Mouse (Mus musculus) T-cell, adult 2 months (primary cell): Measurements from ENCODE around the gene Gm33543.

Experiments used
- DNase-seq: peaks from one replicate; pipeline ENCODE4 v3.0.0; 2022; ENCODE audit warnings: low spot score

Gm33543 gene

DNA sequence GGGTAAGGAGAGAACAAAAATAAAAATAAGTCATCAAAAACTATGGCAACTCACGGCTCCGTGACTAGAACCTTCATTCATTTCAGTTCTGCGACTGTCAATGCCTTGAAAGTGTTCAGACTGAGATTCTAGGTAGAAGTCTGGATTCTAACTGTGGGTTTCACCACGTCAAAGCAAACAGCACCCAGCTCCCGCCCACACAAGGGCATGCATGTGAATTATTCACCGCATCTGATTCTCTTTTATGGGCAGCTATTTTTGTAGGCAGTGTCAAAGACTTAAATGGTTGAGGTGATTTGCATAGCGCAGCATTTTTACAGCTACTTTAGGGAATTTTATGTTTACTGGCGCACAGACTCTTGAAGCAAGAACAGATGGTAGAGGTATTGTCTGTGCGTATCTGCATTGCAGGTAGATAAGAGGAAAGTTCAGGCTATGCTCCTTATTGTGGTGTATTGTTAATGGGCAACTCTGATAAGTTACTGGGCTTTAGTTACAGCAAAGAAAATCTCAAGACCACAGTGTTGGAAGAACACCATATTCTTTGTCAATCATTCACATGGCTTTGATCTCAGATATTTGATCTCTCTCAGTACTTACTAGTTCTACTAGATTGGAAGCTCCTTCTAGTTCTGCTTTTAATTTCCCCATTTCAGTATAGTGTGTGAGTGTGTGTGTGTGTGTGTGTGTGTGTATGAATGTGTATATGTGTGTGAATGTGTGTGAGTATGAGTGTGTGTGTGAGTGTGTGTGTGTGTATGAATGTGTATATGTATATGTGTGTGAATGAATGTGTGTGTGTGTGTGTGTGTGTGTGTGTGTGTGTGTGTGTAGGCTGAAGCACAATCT is at the start of gene Gm33543:
TSS of gene Gm33543 (minus strand) at position 142 of the 849 bp plus-strand sequence.
- peak; percentile 51 for DNase-seq

DNA sequence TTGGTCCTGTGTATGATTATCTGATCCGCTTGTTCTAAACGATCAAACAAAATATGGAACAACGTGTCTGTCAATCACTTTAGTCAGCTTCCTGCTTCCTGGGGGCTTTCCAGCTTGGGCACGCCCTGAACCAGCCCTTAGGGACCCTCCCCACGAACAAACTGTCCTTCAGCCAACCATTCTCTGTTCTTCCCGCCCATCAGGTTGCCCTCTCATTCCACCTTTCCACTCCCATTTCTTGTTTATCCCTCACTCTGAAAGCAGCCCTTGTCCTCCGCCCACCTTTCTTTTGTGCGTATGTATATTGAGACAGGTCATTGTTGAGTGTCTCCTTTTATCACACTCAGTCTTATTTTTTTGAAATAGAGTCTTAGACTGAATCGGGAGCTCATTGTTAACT is 49.4 kb upstream of the Gm33543 start:
- DNase-seq: no peak

DNA sequence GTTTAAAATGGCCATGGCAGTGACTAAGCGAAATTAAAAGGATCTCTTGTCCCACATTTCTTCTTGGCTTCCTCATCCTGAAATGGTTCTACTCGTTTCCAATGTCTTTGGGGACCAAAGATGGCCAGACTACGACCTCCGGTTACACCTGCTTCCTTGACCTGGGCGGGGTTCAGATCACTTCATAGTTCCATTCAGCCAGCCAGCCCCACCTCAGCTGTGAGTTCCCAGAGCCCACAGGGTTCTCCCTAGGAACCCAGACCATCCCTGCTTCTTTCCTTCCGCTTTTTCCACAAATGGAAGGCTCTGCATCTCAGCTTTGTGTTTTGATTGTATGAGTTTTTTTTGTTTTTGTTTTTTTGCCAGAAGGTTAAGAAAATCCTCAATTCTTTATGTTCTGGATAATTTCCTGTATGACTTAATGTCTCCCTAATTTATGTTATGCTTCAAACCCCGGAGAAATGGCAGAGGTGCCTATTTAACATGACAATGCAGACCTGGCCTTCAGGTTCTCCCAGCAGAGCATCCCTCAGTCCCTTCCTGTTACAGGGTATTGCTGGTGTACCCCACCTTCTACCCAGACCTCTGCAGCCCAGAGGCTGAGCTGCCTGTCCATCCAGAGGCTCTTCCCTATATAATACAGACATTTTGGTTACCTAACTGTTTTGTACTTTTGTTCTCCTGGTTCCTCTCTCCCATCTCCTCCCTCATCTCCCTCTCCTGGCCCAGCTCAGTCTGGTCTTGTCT is 48.7 kb upstream of the Gm33543 start:
- no peak for DNase-seq

DNA sequence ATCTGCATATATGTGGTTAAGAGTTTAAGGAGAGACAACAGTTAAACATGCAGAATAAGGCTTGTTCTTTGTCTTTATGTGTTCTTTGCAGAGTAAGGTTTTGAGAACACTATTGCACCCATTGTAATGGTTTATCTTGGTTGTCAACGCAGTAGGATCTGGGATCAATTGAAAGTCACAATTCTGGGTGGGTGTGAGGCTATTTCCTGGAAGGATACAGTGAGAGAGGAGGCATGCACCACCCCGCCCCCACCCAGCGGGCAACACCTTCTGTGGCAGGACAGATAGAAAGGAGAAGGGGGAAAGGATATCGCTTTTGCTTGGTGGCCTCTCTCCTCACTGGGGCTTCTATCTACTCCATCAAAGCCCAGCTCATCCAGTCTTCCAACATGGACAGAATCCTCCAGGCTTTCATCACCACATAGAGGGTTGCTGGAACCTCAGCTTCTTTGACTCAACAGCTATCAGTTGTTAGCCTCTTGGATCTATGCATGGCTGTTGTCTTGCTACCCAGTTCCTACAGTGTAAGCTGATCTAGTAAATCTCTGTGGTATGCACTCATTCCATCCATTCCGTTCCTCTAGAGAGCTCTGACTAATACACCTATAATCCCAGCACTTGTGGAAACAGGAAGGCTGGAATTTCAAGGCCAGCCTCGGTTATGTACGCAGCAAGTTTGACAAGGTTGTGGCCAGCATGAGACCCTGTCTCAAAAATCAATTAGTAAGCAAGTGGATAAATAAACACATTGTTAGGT is 41.2 kb upstream of the Gm33543 start:
- no peak for DNase-seq

DNA sequence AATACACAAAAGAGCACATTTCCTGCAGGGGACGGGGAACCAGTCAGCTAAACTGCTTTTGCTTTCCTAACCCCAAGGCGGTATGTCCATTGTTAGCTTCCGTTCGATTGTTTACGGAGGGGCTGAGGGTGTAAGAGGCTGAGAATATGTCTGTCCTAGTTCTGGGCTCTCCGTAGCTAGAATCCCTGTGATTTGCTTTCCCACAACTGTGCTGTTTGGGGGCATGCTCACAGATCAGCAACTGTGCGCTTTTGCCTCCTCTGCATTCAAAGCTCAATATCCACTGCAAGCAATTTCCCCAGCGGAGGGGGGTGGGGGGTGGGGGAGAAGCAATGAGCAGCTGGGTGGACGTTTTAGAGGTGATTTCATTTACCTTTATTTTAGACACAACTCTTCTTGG is 39.3 kb upstream of the Gm33543 start:
- DNase-seq: no peak

DNA sequence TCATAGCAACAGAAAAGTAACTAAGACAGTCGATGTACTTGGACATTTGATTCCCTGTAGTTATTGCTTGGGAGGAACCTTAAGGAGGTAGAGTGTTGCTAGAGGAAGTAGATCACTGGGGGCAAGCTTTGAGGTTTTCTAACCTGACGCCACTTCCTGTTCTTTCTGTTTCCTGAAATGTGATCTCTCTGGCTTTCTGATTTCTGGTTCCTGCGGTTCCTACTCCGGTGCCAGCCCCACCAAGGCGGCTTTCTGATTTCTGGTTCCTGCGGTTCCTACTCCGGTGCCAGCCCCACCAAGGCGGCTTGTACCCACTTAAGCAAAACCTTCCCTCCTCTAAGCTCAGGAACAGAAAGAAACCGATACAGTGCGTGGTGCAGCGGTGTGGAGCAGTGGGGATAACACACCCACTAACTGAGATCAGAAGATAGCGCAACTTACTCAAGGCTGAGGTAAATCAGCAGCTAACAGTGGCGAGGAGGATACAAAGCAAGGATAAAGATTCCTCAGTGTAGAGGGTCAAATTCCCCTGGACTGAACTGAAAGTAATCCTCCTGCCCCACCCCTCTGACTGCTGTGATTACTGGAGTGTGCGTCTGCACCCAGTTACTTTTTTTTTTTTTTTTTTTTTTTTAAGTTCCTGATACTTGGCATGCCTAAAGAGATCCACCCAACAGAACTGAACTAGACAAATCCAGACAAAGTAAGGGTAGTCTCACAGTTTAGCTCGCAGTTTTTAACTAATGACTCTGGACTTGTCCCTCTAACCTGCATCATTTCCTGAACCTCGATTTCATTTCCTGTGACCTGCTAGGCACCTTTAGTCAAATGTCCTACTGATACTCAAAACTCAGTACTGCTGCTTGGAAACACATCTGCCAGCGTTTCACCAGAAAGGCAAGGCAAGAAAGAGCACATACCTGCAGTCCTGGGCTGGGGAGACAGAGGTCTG is 37.5 kb upstream of the Gm33543 start:
- peak; percentile 47 for DNase-seq

DNA sequence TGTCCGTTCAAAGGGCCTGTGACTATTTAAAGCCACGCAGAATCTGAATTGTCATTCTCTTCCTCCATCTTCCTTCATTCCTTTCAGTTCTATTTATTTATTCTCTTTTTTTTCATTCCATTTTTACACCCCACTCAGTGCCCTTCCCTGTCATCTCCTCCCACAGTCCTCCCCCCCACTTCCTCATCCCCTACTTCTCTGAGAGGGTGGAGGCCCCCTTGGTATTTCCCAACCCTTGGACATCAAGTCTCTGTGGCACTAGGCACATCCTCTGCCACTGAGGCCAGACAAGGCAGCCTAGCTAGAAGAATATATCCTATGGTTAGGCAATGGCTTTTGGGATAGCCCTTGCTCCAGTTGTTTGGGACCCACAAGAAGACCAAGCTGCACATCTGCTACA is 28.1 kb upstream of the Gm33543 start:
- no peak for DNase-seq

DNA sequence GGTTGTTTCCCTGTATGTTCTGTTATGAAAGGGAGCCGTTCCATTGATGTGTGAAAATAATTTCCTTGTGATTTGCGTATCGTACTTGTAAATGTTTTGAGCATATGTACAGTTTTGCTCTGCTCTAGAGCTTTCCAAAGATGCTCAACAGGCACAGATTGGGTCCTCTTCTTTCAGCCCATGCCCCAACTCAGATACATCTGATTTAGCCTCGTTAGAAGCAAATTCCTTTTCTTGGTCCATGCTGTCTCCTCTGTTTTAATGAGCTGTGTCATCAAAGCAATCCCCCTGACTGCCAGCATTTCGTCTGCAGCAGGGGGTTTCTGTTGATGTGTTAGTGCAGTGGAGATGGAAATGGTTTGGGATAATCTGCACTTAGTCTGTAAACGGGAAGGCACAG is 25.6 kb upstream of the Gm33543 start:
- no peak for DNase-seq

DNA sequence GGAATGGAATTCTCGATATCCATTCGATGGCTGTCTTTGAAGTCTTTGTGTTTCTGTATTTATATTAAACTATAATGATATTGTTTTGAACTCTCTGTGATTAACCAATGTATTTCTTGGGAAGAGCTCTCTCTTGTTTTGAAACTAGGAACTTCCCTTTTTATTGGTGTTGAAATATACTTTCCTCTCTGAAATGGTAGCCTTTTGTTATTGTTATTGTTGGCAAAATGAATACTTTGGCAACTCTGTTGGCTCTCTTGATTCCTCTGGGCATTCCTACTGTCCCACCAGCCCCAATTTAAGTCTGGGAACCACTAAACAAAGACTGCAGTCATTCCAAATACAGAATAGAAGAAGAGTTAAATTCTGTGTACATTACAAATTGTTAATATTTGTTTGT is 24.9 kb upstream of the Gm33543 start:
- DNase-seq: no peak

DNA sequence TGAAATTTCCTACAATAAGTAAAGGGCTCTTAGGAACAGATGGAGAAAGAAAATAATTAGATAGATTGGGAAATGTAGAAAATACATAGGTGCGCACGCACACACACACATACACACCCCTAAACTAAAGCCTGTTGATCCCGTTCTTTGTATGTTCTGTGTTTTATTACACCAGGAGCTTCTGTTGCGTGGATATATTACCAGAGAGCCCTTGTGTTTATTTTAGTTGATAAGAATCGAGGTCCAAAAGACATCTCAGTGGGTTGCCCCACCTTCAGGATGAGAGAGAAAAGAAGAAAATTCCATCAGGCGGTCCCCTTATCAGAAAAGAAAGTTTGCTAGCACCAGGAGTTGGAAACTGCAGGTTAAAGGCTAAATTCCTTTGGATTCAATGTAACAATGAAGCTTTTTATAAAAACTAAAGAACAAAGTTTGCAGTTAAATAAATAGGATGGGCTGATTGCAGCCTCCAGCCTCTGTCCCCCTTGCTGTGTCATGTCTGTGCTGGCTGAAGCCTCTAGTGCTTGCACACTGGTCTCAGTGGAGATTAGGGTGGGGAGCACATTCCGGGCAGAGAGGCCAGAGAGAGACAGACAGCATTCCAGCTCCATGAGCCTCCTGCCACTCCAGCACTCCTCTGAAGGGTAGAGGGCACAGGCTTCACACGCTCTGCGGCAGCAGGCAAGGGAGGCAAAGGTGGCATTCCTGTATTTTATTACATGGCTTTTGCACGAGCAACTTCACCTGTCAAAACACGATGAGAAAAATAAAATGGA is 21.8 kb upstream of the Gm33543 start:
- no peak for DNase-seq

DNA sequence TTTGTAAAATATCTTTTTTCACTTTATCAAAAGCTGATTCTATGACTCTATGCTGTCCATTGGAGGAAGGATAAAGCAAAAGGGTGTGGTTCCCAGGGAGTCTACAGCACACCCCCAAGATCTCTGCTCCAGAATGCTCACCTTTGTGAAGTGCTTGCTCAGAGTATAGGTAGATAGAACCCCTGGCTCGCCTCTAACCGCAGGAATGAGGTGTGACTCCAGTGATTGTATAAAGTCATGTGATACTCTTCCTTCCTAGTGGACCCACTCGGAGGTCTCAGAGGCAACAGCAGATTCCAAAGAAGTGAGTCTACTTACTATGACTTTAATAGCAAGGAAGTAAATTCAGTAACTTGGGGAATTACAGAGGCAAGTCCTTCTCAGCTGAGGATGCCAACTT is 19.9 kb upstream of the Gm33543 start:
- no peak for DNase-seq

DNA sequence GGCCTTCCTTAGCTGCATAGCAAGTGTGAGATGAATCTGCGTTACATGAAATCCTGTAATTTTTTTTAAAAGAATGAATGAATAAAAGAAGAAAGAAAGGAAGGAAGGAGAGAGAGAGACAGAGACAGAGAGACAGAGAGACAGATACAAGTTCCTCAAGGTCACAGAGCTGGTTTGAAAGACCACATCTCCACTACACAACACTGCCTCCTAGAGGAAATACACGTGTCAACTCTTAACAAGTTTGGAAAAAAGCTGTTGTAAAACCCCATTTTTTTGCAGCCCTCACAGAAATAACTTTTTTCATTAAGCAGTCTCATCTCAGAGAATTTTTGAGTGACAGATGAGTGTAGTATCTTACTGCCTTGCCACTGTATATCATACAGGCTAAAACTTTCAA is 15.4 kb upstream of the Gm33543 start:
- DNase-seq: peak; percentile 22

DNA sequence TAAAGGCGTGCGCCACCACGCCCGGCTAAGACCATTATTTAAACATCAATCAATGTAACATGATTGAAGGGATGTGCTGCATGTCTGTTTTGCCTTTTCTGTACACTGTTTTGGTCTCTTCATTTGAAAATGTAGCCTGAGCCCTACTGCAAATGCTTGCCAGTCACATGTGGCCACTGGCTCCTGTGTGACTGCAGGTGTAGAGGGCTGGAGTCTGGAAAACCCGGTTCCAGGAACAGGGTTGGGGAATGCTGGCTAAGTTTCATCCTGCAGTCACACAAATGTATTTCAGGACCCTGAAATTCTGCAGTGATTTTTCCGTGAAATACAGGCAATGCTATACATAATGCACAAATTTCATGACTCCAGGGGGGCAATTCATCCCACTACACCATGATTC is 12.7 kb upstream of the Gm33543 start:
- DNase-seq: no peak

DNA sequence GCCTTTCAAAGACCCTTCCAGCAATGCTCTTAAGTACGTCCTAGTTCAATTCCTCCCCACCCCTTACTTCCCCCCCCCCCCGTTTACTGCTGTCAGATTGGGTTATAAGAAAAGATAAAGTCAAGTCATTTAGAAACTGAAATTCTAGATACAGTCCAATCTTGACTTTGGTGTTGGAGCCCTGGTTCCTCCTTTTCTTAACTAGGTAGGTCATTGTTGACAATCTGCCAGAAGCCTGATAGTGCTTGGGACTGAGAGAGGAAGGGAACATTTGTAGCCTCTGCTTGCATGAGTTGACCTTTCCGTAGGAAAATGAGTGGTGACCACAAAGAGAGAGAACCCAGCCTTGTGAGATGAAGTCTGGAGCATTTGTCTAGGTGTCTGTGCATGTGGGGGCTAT is 7.8 kb upstream of the Gm33543 start:
- no peak for DNase-seq

DNA sequence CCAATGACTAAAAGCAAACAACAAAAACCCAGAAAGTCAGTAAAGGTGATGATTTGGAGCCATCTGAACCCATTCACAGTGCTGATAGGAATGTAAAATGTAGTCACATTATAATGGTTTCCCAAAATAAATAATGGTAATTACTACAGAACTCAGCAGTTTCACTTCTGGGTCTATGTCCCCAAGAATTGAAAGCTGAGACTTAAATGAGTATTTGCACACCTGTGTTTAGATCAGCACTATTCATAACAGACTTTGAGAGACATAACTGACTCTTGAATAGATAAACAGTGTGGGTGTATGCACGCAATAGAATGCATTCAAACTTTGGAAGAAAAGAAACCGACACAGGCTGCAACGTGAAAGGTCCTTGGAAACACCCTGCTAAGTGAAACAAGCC is 4.0 kb upstream of the Gm33543 start:
- DNase-seq: no peak

DNA sequence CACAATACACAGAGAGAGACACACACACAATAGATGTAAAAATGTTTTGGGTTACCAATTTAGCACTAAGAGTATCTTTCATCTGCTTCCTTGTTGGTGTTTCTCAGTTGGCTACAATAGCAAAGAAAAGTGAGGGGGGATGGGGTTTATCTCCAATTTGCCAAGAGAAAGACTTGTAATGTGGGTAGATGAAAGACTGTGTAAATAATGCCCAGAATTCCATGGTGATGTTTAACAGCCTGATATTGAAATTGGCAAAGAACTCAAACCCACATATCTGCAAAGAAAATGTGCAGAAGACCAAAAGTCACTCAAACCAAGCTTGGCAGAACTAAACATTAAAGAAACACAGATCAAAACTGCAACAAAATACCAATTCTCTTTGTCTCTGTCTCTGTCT is 3.6 kb upstream of the Gm33543 start:
- no peak for DNase-seq

DNA sequence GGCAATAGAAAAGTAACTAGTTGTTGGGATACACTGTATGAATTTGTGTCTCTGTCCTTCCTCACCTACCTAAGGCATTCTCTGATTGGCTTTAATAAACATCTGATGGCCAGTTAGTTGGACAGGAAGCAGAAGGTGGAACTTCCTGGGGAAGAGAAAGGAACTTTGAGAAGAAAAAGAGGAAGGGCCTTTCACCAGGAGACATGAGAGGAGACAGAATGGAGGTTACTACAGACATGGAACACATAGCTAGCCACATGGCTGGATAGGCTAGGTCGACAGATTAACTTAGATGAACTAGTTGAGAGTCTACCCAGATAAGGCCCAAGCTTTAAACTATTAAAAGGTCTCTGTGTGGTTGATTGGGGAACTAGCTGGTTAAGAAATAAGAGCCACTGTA is 1.1 kb upstream of the Gm33543 start:
- no peak for DNase-seq

DNA sequence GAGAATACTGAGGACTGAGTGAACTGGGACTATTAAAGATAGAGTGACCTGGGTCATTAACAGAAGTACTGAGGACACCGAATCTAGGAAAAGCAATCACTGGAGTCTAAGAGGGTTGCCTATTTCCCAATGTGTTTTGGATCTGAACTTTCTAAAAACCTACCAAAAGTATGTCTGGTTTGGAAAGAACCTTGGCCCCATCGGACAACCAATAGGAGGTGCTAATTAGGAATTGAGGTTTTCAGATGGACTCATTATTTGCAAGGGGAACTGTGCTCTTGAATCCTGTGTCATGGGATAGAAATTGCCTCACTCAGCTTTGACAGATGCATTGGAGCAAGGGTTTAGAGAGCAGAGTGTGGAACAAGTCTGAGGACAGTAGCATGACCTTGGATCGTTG is 1.5 kb downstream of the Gm33543 start:
- DNase-seq: no peak

DNA sequence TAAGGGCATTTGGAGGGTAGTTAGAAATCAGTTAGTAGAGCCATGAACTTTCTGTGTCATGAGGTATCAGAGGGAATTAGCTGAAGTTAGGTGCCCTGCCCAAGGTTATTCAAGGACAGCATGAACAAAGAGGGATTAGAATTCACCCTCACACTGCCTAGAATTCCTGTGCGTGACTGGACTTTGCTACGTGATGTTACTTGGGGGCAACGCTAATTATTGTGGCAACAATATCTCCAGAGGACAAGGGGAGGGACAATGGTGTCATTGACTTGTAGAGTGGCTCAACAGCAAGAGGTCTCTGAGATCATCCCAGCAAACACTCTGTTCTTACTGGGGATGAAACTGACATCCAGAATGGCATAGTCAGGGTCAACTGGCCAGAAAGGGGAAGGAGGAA is 2.9 kb downstream of the Gm33543 start:
- no peak for DNase-seq

DNA sequence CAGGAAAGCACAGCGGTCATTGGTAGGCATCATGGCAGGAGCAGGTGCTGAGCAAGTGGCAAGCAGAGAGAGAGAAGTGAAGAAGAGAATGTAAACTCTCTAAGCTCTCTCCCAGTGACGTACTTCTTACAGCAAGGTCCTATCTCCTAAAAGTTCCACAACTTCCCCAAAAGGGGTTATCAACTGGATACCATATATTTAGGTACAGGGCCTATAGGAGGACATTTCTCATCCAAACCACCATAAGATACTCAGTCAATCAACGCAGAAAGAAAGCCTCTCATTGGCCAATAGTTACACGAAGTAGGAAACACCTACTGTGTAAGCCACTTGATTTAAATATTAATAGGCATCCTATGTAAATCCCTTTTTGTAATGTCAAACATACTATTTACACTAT is 3.7 kb downstream of the Gm33543 start:
- no peak for DNase-seq
